Mouse (Mus musculus) heart, embryonic 10.5 days (tissue): ENCODE data around the gene Fbxo30. TPM values are rescaled to one million over a fixed set of nuclear protein-coding genes. Genes with fewer than 3 reads are reported as not detected.

Experiments used
- DNase-seq: peaks from one replicate; pipeline ENCODE4 v3.0.0-alpha.2; 2017; ENCODE audit warnings: low spot score
- H3K27ac ChIP-seq: fragments of 300-500 bp; sonication (generic); 2 replicates; pipeline ENCODE4 v1.5.1; 2016; ENCODE audit warnings: mild to moderate bottlenecking
- H3K27me3 ChIP-seq: fragments of 300-500 bp; sonication (generic); 2 replicates; pipeline ENCODE4 v1.6.1; 2016; ENCODE audit warnings: mild to moderate bottlenecking; ENCODE audit not compliant: poor library complexity, insufficient read depth, severe bottlenecking
- H3K36me3 ChIP-seq: fragments of 300-500 bp; sonication (generic); 2 replicates; pipeline ENCODE4 v1.6.1; 2016; ENCODE audit warnings: mild to moderate bottlenecking, moderate library complexity
- H3K4me1 ChIP-seq: fragments of 300-500 bp; sonication (generic); 2 replicates; pipeline ENCODE4 v1.6.1; 2016; ENCODE audit warnings: mild to moderate bottlenecking
- H3K4me3 ChIP-seq: fragments of 300-500 bp; sonication (generic); 2 replicates; pipeline ENCODE4 v1.5.1; 2016; ENCODE audit warnings: mild to moderate bottlenecking, moderate library complexity
- H3K9me3 ChIP-seq: fragments of 300-500 bp; sonication (generic); 2 replicates; pipeline ENCODE4 v1.6.1; 2016; ENCODE audit warnings: mild to moderate bottlenecking, moderate library complexity
- WGBS: fragments of 180-500 bp; shearing (Covaris S2); methylation state at CpG from one replicate; pipeline ENCODE4 v1.1.7; 2016; 5-methylcytosine and 5-hydroxymethylcytosine counted together
- polyA plus RNA-seq: library from polyadenylated mRNA; unstranded; fragments of >200 nt; fragmentation: Nextera tagmentation; extraction: Ambion mirVana; gene quantifications from 2 replicates; pipeline ENCODE4 v1.2.1, GENCODE M21; 2016

Gene Fbxo30
- polyA plus RNA-seq, 1 experiment from 2014 or later = 43.7 TPM

- no peaks in the 10 kb centered on the region for H3K4me1 ChIP-seq
- WGBS = 80% methylated on average over 18 of the region's 18 CpGs
- no peak for DNase-seq
- H3K27me3 ChIP-seq = no peaks in the 10 kb centered on the region
- H3K9me3 ChIP-seq = no peaks in the 10 kb centered on the region
- H3K4me3 ChIP-seq = no peak overlapping the region
- no peak overlapping the region for H3K27ac ChIP-seq
- H3K36me3 ChIP-seq = no peaks in the 10 kb centered on the region
Observed at GRCm38 (mm10) chr10:11344536-11345468, 63.7 kb downstream of the Fbxo30 start.

Other genes with a start within 250 kb of the Fbxo30 start
- 0.08 and 0.09 TPM in 2 replicates for gene Grm1, start 199.0 kb upstream of the Fbxo30 start, polyA plus RNA-seq
- gene Shprh, start 131.9 kb upstream of the Fbxo30 start, polyA plus RNA-seq = 14.3 and 15.0 TPM in 2 replicates
- 0.43 and 0.48 TPM in 2 replicates for gene Epm2a, start 62.1 kb downstream of the Fbxo30 start, polyA plus RNA-seq